Mouse (Mus musculus): ENCODE results near the gene Tpcn1.

The Tpcn1 gene

GRCm38 (mm10) chr5:120588569-120589094 is at the start of gene Tpcn1, which contains the start of gene Iqcd:
Gene Tpcn1 (minus strand): TSS chr5:120588673.
Gene Iqcd (plus strand): TSS chr5:120589016.
- ATAC-seq (ENCODE audit: insufficient number of reproducible peaks, low FRiP score, low TSS enrichment): peak; percentile 96

- no peak for ATAC-seq (ENCODE audit: insufficient number of reproducible peaks, low FRiP score, low TSS enrichment)
Measured at GRCm38 (mm10) chr5:120635633-120636032, 47.2 kb upstream of the Tpcn1 start.

GRCm38 (mm10) chr5:120634860-120635259 is 46.4 kb upstream of the Tpcn1 start:
- ATAC-seq (ENCODE audit: insufficient number of reproducible peaks, low FRiP score, low TSS enrichment): no peak

- ATAC-seq (ENCODE audit: insufficient number of reproducible peaks, low FRiP score, low TSS enrichment): no peak
Measured at GRCm38 (mm10) chr5:120634131-120634530, 45.7 kb upstream of the Tpcn1 start, which contains the start of gene Cfap73. Gene Cfap73 (minus strand): TSS chr5:120634235.

- no peak for ATAC-seq (ENCODE audit: insufficient number of reproducible peaks, low FRiP score, low TSS enrichment)
Measured at GRCm38 (mm10) chr5:120631892-120632291, 43.4 kb upstream of the Tpcn1 start.

GRCm38 (mm10) chr5:120631128-120631527 is 42.7 kb upstream of the Tpcn1 start:
- no peak for ATAC-seq (ENCODE audit: insufficient number of reproducible peaks, low FRiP score, low TSS enrichment)

GRCm38 (mm10) chr5:120628624-120629023 is 40.2 kb upstream of the Tpcn1 start:
- no peak for ATAC-seq (ENCODE audit: insufficient number of reproducible peaks, low FRiP score, low TSS enrichment)

- ATAC-seq (ENCODE audit: insufficient number of reproducible peaks, low FRiP score, low TSS enrichment): no peak
Measured at GRCm38 (mm10) chr5:120627515-120628300, 39.2 kb upstream of the Tpcn1 start.

GRCm38 (mm10) chr5:120626399-120626798 is 37.9 kb upstream of the Tpcn1 start:
- no peak for ATAC-seq (ENCODE audit: insufficient number of reproducible peaks, low FRiP score, low TSS enrichment)

- no peak for ATAC-seq (ENCODE audit: insufficient number of reproducible peaks, low FRiP score, low TSS enrichment)
Measured at GRCm38 (mm10) chr5:120624427-120624826, 36.0 kb upstream of the Tpcn1 start.

GRCm38 (mm10) chr5:120622198-120622851 is 33.9 kb upstream of the Tpcn1 start:
- ATAC-seq (ENCODE audit: insufficient number of reproducible peaks, low FRiP score, low TSS enrichment): no peak

GRCm38 (mm10) chr5:120621846-120622197 is 33.3 kb upstream of the Tpcn1 start:
- no peak for ATAC-seq (ENCODE audit: insufficient number of reproducible peaks, low FRiP score, low TSS enrichment)

- no peak for ATAC-seq (ENCODE audit: insufficient number of reproducible peaks, low FRiP score, low TSS enrichment)
Measured at GRCm38 (mm10) chr5:120621078-120621765, 32.7 kb upstream of the Tpcn1 start.

- no peak for ATAC-seq (ENCODE audit: insufficient number of reproducible peaks, low FRiP score, low TSS enrichment)
Measured at GRCm38 (mm10) chr5:120620375-120621077, 32.1 kb upstream of the Tpcn1 start.

GRCm38 (mm10) chr5:120619201-120619600 is 30.7 kb upstream of the Tpcn1 start:
- ATAC-seq (ENCODE audit: insufficient number of reproducible peaks, low FRiP score, low TSS enrichment): peak; percentile 45; the same call in 1 of the 2 replicates

- ATAC-seq (ENCODE audit: insufficient number of reproducible peaks, low FRiP score, low TSS enrichment): no peak
Measured at GRCm38 (mm10) chr5:120618778-120619177, 30.3 kb upstream of the Tpcn1 start.

GRCm38 (mm10) chr5:120615903-120616302 is 27.4 kb upstream of the Tpcn1 start:
- ATAC-seq (ENCODE audit: insufficient number of reproducible peaks, low FRiP score, low TSS enrichment): no peak

GRCm38 (mm10) chr5:120612822-120613604 is 24.5 kb upstream of the Tpcn1 start:
- peak; percentile 86 for ATAC-seq (ENCODE audit: insufficient number of reproducible peaks, low FRiP score, low TSS enrichment)

GRCm38 (mm10) chr5:120612442-120612821 is 24.0 kb upstream of the Tpcn1 start, which contains the start of the genes Rita1 and Ddx54:
Gene Rita1 (minus strand): TSS chr5:120612589.
Gene Ddx54 (plus strand): TSS chr5:120612739.
- ATAC-seq (ENCODE audit: insufficient number of reproducible peaks, low FRiP score, low TSS enrichment): peak; percentile 72

Data from cerebellum, adult (tissue).